Comparison of ENCODE assay signal across 9 mouse cellular contexts in genomic region chr11:80811156-80811555, GRCm38 (mm10). TPM values are rescaled to one million over a fixed set of nuclear protein-coding genes. Genes with fewer than 3 reads are reported as not detected.
A peak's percentile ranks its signal among the peaks of the same experiment; 100 is the strongest.
DNase-seq lines count a peak whose midpoint lies in the region; ATAC-seq lines count a peak whose summit lies in the region.
"Had no signal": no experiment of that assay in that cellular context is flagged by ENCODE, and none has a peak within 500 bp of the region (broad histone marks: within the 10 kb centered on the region; RNA-seq: fewer than 3 reads in every experiment).

No protein-coding gene starts in this region.

- peak overlapping the region; percentile 67 for H3K4me3 ChIP-seq in heart, embryonic 15.5 days
- peak overlapping the region; percentile 57 for H3K4me3 ChIP-seq in hindbrain, embryonic 16.5 days (ENCODE audit: low read length)
- peak overlapping the region; percentile 52 for H3K4me3 ChIP-seq in midbrain, embryonic 15.5 days

- no peak for DNase-seq in heart, adult 9 months (ENCODE audit: low spot score in 2 of 2)
- DNase-seq in embryo, embryonic 10.5 days (ENCODE audit: low spot score) = peak; percentile 52
- no peak for DNase-seq in frontal cortex, postnatal 10 days (ENCODE audit: low spot score in 2 of 2)
- no peak for DNase-seq in adrenal gland, postnatal 4 days (ENCODE audit: low spot score in 2 of 2)
- no peak for DNase-seq in cerebellum, postnatal 25 days

- H3K4me1 ChIP-seq in heart, embryonic 15.5 days (replicated peaks) = peaks cover 21% of the 10 kb centered on the region
- H3K4me1 ChIP-seq in hindbrain, embryonic 16.5 days (ENCODE audit: control insufficient read depth, insufficient read depth, low read depth, low read length) = peaks cover 10% of the 10 kb centered on the region
- peaks cover 15% of the 10 kb centered on the region for H3K4me1 ChIP-seq in midbrain, embryonic 15.5 days

- peak overlapping the region; percentile 77 for H3K9ac ChIP-seq in heart, embryonic 15.5 days
- H3K9ac ChIP-seq in hindbrain, embryonic 16.5 days (ENCODE audit: low read depth, low read length) = 0 out of 2 replicates have a peak overlapping the region, but pooled peaks have one; percentile 16
- peak overlapping the region; percentile 59; the same call in 1 of the 2 replicates for H3K9ac ChIP-seq in midbrain, embryonic 15.5 days

- 24% methylated on average over 5 of the region's 5 CpGs for WGBS in heart, embryonic 15.5 days
- WGBS in hindbrain, embryonic 16.5 days = 19% methylated on average over 5 of the region's 5 CpGs
- 22% methylated on average over 5 of the region's 5 CpGs for WGBS in midbrain, embryonic 15.5 days

- no peak for ATAC-seq in heart, embryonic 15.5 days (replicated peaks; ENCODE audit: insufficient number of reproducible peaks, insufficient read depth, low FRiP score, low read depth)
- no peak for ATAC-seq in hindbrain, embryonic 16.5 days
- ATAC-seq in midbrain, embryonic 15.5 days (replicated peaks) = no peak
- ATAC-seq: inflammation-experienced regulatory T-cells, adult 6 months had no signal

- no peaks in the 10 kb centered on the region; the same call in 1 of the 2 replicates for H3K27me3 ChIP-seq in heart, embryonic 15.5 days
- H3K27me3 ChIP-seq in hindbrain, embryonic 16.5 days (replicated peaks; ENCODE audit: control insufficient read depth, insufficient read depth, low read length) = no peaks in the 10 kb centered on the region
- H3K27me3 ChIP-seq in midbrain, embryonic 15.5 days (replicated peaks) = no peaks in the 10 kb centered on the region

- H3K4me2 ChIP-seq in heart, embryonic 15.5 days = peak overlapping the region; percentile 83
- H3K4me2 ChIP-seq in hindbrain, embryonic 16.5 days (ENCODE audit: low read length) = peak overlapping the region; percentile 97
- peak overlapping the region; percentile 92 for H3K4me2 ChIP-seq in midbrain, embryonic 15.5 days

- H3K36me3 ChIP-seq in heart, embryonic 15.5 days = peaks cover 27% of the 10 kb centered on the region
- no peaks in the 10 kb centered on the region for H3K36me3 ChIP-seq in hindbrain, embryonic 16.5 days (ENCODE audit: control insufficient read depth, insufficient read depth, low read length)
- no peaks in the 10 kb centered on the region for H3K36me3 ChIP-seq in midbrain, embryonic 15.5 days (replicated peaks)

- no peak overlapping the region for H3K27ac ChIP-seq in heart, embryonic 15.5 days
- no peak overlapping the region for H3K27ac ChIP-seq in hindbrain, embryonic 16.5 days (ENCODE audit: low read depth, low read length)
- H3K27ac ChIP-seq in midbrain, embryonic 15.5 days = no peak overlapping the region

- no peaks in the 10 kb centered on the region for H3K9me3 ChIP-seq in heart, embryonic 15.5 days (replicated peaks)
- no peaks in the 10 kb centered on the region for H3K9me3 ChIP-seq in hindbrain, embryonic 16.5 days (ENCODE audit: control insufficient read depth, low read length)
- H3K9me3 ChIP-seq in midbrain, embryonic 15.5 days = no peaks in the 10 kb centered on the region

RNA-seq across cellular contexts. Expression of gene Tmem98, which starts 1.2 kb away (rescaled TPM):
- polyA plus RNA-seq in heart, embryonic 15.5 days (2015; fragmentation: Nextera tagmentation; extraction: Ambion mirVana) = 84.6 and 87.1 TPM in 2 replicates
- polyA plus RNA-seq in hindbrain, embryonic 16.5 days (2015; fragmentation: Nextera tagmentation; extraction: Ambion mirVana) = 18.2 and 23.4 TPM in 2 replicates
- polyA plus RNA-seq in midbrain, embryonic 15.5 days (2015; fragmentation: Nextera tagmentation; extraction: Ambion mirVana) = 24.0 and 25.3 TPM in 2 replicates
- 10 to 100 TPM; 52.7 to 53.2 TPM for total RNA-seq in adrenal gland, postnatal 4 days (2021)

RNA-seq across cellular contexts. Expression of gene Myo1d, which starts 31.3 kb away (rescaled TPM):
- polyA plus RNA-seq in heart, embryonic 15.5 days (2015; fragmentation: Nextera tagmentation; extraction: Ambion mirVana) = 6.9 and 8.9 TPM in 2 replicates
- 2.1 and 2.4 TPM in 2 replicates for polyA plus RNA-seq in hindbrain, embryonic 16.5 days (2015; fragmentation: Nextera tagmentation; extraction: Ambion mirVana)
- 2.3 and 2.7 TPM in 2 replicates for polyA plus RNA-seq in midbrain, embryonic 15.5 days (2015; fragmentation: Nextera tagmentation; extraction: Ambion mirVana)
- total RNA-seq in adrenal gland, postnatal 4 days (2021) = 10 to 100 TPM; 34.4 to 41.9 TPM

RNA-seq across cellular contexts. Expression of gene Spaca3, which starts 47.0 kb away (rescaled TPM):
- polyA plus RNA-seq in heart, embryonic 15.5 days (2015; fragmentation: Nextera tagmentation; extraction: Ambion mirVana) = not detected in 2 replicates
- not detected in 2 replicates for polyA plus RNA-seq in hindbrain, embryonic 16.5 days (2015; fragmentation: Nextera tagmentation; extraction: Ambion mirVana)
- not detected in 2 replicates for polyA plus RNA-seq in midbrain, embryonic 15.5 days (2015; fragmentation: Nextera tagmentation; extraction: Ambion mirVana)
- not detected for total RNA-seq in adrenal gland, postnatal 4 days (2021)
- polyA plus RNA-seq: inflammation-experienced regulatory T-cells, adult 6 months had no signal

Comparison
In these comparisons a context has a peak if more than half of its experiments do, and no peak if none do; other contexts are left out.
1. H3K9ac ChIP-seq: peak in every context shown above with its lines; median percentile 77 in heart, embryonic 15.5 days; 59 in midbrain, embryonic 15.5 days; 16 in hindbrain, embryonic 16.5 days.